Mouse (Mus musculus) skeletal muscle tissue, postnatal 0 days (tissue): Measurements from ENCODE around the gene Nudt1. TPM values are rescaled to one million over a fixed set of nuclear protein-coding genes. Genes with fewer than 3 reads are reported as not detected.

ENCODE experiments used
- polyA plus RNA-seq: library from polyadenylated mRNA; unstranded; fragments of >200 nt; fragmentation: Nextera tagmentation; extraction: Ambion mirVana; gene quantifications from 2 replicates; pipeline ENCODE4 v1.2.1, GENCODE M21; 2015

Gene Nudt1
- polyA plus RNA-seq: 9.6 and 14.1 TPM in 2 replicates

DNA sequence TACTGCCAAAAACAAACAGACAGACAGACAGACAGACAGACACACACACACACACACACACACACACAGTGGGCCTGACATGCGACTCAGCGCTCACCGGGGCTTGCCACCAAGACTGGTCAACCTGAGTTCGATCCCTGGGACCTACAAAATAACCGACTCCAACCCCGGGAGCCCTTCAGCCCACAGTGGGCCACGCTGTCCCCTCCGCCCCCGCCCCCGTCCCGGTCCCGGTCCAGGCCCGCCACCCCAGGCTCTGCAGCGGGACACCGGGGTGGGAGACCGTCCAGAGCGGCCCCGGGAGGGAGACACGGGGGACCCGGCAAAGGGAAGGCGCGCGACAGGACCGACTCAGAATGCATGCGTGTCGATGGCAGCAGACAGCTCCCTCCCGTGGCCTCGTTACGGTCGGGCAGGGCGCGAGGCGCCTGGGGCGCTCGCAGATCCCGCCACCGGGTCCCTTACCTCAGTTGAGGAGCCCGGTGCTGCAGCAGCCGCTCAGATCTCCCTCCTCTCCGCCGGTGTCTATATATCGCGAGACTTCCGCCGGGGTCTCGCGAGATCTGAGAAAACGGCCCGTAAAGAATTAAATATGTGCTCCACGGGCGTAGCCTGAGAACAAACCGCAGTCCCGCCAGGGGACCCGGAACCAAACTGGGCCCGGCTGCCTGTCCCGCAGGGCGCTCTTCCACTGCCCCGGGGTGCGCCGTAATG, at the start of gene Nudt1, which contains the start of gene Mad1l1:
Nudt1 (plus strand) TSS at position 615 of the 714 bp plus-strand sequence.
Mad1l1 (minus strand) TSS at position 511 of the 714 bp plus-strand sequence.

DNA sequence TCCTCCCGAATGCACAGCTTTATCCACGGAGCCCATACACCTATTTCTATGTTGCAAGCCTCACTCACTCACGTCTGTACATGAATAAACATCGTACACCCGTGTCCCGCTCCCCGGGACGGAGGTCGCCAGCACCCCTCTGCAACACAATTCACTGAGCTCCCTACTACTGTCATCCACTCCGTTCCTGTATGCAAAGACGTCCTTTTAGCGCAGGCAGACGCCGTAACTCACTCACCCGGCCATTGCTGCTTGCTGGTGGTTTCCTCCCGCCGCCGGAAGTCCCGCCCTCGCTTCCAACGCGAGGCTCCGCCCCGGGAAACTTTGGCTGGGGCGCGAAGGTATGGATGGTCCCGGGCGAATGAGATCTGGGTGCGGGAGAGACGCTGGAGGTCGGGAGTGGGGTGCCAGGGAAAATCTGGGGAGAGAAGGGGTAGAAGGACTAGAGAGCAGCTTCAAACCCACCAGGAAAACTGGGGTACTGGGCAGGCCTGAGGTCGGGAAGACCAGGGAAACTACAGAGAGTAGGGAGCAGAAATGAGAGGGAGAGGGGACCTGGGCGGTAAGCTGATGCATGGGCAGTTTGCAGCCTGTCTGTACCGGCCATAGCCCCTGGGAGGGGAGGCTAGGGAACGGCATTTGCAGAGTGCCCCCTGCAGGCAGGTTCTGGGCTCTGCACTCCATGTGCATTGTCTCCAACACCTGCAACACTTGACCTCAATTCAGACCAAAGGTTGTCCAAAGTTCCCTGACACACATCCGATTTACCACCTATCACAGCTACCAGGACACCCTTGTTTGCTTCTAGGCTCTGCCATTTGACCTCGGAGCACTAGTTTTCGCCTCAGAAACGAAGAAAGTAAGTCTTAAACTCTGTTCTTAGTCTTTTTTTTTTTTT, 10.4 kb downstream of the Nudt1 start, which contains the start of gene Mrm2:
Mrm2 (minus strand) TSS at position 284 of the 898 bp plus-strand sequence.

Other genes with a start within 250 kb of the Nudt1 start
- gene Mad1l1, start 104 bp upstream of the Nudt1 start, polyA plus RNA-seq: 11.8 and 13.0 TPM in 2 replicates
- 13.1 and 13.4 TPM in 2 replicates for gene Mrm2, start 10.2 kb downstream of the Nudt1 start, polyA plus RNA-seq
- 14.0 and 14.4 TPM in 2 replicates for gene Snx8, start 67.6 kb downstream of the Nudt1 start, polyA plus RNA-seq
- gene Eif3b, start 97.7 kb downstream of the Nudt1 start, polyA plus RNA-seq: 46.8 and 61.6 TPM in 2 replicates
- not detected in 2 replicates for gene Gm4869, start 124.0 kb downstream of the Nudt1 start, polyA plus RNA-seq
- 12.9 and 17.9 TPM in 2 replicates for gene Chst12, start 183.9 kb downstream of the Nudt1 start, polyA plus RNA-seq
- gene Grifin, start 243.4 kb downstream of the Nudt1 start, polyA plus RNA-seq: not detected in 2 replicates